Mouse (Mus musculus): Measurements from ENCODE around the gene Creb3l2. TPM values are rescaled to one million over a fixed set of nuclear protein-coding genes. Genes with fewer than 3 reads are reported as not detected.

Creb3l2 gene
- polyA plus RNA-seq, 2 experiments from 2014 or later, result 3.2 to 3.3 TPM

DNA sequence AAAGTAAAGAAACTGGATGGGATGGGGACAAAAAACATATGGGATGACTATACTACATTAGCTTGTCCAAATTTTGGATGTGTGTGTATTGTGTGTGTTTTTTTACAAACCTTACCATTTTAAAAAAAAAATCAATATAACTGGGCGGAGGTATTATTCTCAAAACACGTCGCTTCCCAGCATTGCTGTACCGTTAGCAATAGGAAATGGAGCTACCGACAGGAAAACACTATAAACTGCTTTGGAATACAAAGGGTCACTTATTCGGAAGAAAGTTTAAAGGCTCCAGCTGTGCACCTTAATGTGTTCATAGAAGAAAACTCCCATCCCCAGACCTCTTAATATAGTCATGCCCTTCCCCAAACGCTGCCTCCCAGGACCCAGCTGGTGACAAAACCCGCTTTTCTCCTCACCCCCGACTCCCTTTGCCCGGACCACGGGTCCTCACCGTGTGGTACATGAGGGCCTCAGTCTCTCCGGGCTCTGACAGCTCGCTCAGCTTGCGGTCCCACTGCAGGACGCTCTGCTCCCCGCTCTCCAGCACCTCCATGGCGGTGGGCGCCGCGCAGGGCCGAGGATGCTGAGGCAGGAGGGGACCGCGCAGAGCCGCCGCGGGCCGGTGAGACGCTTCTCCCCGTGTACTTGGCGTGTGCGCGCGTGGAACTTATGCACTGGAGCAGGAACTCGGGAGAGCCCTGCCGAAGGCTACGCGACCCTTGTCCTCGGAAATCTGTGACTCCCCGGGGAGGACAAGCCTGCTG is 515 bp downstream of the Creb3l2 start:
- peak; percentile 18 for ATAC-seq

DNA sequence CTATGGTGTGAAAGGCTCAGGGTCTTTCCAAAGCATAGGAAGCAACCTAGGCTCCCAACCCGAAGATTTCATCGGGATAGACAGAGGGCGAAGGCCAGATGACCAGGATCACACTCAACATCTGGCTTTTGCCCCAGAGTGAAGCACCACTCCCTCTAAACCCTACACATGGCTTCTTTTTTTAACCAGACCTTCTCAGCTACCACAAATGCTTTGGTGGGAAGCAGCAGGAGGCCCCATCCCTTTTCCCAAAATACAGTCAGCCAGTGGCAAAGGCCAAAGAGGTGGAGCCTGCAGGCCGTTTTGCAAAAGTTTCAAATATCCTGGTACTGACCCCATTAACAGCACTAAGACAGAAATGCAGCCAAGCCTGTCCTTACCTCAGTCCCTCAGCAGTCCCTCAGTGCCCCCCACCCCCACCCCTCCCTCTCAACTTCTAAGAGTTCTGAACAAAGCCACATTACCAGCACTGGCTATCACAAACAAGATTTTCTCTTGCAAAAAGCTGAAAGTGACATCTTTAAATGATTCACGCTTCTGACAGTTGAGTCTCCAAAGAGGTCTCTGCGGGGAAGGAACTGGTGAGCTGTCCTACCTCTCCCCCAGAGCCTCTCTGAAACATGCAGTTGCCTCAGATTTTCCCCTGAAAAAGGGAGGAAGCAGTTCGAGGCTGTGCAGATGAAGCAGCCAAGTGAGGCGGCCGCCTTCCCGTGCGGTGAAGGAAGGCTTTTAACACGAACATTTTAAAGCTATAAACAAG is 1.3 kb downstream of the Creb3l2 start:
- no peak for ATAC-seq

DNA sequence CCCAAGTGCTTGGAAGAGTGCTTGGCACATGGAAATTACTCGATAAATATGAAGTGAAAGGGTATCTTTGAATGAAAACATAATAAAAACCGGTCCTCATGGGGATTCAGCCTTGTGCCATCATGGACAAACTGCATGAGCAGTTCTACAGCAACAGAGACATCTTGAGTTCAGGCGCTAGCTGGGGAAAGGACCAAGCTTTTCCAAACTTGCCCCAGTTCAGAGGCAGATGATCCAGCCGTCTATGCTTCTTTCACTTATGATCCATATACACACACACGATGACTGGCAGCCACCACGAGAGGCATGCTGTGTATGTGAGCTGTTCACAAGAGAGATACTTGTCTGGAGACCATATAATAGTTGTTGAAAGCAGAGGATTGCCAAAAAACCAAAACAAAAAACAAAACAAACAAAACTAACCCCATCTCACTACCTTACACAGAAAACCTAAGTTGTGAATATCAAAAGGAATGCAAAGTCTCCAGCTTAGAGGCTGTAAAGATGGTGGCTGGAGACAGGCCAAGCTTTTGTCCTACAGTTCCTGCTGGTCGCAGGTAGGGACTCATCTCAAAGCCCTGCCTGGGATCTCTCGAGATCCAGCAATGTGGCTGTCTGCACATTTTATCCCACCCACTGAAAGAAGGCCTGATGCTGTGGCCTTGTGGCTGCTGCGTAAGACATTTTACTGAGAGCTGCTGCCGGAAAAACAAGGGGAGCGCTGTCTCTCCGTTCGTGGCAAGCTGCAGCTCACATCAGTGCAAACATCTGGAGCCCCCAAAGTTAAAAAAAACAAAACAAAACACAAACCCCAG is 2.1 kb downstream of the Creb3l2 start:
- ATAC-seq, result no peak

DNA sequence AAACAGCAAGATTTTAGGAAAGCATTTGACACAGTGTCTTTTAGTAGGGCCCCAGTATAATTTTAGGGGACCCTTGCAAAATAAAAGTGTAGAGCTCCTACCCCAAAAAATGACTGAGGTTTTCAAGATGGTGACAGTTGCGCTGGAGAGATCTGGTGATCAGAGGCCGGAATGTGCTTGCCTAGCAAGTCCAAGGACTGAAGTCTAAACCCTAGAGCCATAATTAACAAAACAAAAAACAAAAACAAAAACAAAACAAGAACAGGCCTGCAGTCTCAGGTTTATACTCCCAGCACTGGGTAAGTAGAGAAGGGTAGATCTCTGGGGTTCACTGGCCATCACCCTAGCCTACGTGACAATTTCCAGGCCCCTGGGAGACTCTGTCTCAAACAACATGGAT is 3.4 kb downstream of the Creb3l2 start:
- no peak for ATAC-seq

DNA sequence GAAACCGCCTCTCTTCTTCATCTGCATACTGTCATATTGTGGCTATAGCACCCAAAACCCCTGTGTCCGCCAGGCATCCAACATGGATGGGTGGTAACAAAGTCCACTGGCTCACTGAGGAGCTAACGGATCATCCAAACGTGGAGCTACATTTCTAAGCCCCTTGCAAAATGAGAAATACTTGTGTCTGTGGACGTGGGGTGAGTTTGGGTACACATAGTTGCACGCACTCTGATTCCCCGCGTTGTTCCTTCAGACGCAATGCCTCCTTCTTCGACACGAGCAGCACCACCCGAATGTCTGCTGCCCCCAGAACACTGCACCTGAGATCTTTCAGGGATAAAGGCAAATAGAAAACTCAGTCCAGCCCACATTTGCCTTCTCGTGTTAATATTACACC is 4.9 kb downstream of the Creb3l2 start:
- ATAC-seq, result no peak

DNA sequence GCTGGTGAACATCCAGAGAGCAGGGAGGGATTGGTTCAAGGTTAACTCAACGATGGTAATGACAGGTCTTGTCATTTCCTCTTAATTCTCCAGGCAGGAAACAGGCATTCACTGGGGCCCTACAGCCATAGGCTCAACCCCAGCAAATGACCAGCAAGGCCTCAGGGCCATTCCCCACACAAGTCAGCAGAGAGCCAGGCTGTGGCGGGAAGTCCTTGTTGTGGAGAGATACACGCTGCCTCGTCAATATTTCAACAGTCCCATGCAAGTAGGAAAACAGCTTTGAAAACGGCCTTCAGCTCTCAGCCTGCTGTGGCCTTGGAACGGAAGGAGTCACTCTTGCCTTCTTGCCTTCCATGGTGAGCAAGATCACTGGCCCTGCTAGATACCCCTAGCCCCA is 6.6 kb downstream of the Creb3l2 start:
- no peak for ATAC-seq

DNA sequence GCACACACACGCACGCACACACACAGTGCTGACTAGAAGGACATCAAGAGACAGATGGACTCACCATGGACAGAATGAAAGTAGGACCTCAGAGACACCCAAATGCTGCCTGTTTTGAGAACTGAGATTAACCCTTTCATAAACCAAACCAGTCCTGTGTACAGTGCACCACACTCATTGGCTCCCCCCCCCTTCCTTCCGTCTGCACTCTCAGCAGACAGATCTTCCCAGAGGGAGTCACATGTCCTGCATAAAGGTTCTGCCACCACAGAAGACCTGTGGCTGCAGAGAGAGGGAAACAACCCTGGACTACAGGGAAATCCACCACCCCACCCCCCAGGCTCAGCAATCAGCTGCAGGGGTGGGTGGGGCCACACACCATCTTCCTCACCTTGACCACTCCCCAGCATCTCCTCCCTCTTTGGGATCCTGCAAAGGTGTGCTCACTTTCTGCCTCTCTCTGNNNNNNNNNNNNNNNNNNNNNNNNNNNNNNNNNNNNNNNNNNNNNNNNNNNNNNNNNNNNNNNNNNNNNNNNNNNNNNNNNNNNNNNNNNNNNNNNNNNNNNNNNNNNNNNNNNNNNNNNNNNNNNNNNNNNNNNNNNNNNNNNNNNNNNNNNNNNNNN is 12.0 kb downstream of the Creb3l2 start:
- ATAC-seq, result no peak

GRCm38 (mm10) chr6:37428947-37429346 is 13.0 kb downstream of the Creb3l2 start:
- ATAC-seq, result no peak

- ATAC-seq, result no peak
Observed at GRCm38 (mm10) chr6:37428044-37428443, 13.9 kb downstream of the Creb3l2 start.

DNA sequence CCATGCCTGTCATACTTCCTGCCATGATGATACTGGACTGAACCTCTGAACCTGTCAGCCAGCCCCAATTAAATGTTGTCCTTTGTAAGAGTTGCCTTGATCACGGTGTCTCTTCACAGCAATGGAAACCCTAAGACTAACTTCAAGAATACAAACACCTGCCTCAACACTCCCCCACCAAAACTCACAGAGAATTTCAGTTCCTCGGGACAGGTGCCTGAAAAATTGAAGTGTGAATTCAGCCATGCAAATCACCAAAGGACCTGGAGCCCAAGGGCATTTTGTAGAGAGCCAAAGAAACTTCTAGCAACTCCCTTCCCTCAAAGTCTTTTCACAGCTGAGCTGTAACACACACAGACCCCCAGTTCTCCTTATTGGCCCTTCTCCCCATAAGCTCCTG is 15.3 kb downstream of the Creb3l2 start:
- no peak for ATAC-seq

DNA sequence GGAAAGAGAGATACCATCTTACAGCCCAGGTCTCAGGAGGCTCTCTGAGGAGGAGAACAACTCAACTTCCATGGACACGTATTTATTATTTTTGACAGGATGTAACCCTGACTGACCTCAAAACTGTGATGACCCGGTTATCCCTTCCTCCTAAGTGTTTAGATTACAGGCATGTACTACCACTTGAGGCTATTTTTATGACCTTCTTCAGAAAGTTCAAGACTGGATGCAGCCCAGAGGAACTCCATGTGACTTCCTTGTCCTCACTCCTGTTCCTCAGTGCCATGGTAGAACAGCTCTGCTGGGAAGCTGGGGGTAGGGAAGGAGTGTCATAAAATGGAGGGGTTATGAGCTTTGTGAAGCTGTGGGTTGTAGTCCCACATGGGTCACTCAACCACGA is 16.1 kb downstream of the Creb3l2 start:
- no peak for ATAC-seq

- ATAC-seq, result no peak
Observed at GRCm38 (mm10) chr6:37425075-37425474, 16.9 kb downstream of the Creb3l2 start.

DNA sequence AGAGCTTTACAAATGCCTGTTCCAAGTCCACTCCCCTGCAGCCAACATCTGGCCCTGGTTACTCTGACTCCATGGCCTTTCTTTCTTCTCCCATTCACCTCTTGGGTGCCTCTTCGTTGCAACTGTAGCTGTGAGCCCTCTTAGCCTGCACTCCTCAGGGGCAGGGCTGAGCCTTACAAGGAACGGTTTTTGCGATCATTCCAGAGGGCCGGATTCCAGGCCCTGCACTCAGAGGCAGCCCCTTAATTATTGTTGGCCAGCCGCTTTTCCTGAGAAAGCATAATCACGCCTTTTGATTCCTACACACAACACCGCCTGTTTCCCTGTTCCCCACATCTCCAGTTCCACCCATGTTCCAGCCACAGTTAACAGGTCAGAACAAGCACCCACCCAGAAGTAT is 17.6 kb downstream of the Creb3l2 start:
- ATAC-seq, result no peak

GRCm38 (mm10) chr6:37423386-37423785 is 18.6 kb downstream of the Creb3l2 start:
- ATAC-seq, result no peak

GRCm38 (mm10) chr6:37421124-37421523 is 20.8 kb downstream of the Creb3l2 start:
- ATAC-seq, result no peak

DNA sequence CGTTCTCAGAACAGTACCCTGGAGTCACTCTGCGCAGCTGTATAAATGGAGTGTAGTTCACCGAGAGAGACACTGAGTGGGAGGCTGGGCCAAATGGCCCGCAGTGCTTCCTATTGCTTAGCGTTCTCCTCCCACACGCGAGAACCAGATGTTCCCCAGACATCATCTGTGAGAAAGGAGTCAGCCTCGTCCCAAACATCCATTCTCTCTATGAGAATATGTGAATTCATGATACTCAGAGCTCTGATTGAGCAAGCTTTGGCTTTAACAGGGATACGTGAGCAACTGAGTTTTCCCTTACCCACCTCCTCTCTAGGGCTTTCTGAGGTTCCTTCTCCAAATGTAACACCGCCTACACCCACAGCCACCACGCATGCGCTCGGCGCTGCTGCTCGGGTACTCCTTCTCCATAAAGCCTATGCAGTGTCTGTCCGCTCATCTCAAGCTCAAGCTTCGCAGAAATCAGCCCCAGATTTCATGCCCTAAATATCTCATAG is 22.5 kb downstream of the Creb3l2 start:
- peak; percentile 66 for ATAC-seq

DNA sequence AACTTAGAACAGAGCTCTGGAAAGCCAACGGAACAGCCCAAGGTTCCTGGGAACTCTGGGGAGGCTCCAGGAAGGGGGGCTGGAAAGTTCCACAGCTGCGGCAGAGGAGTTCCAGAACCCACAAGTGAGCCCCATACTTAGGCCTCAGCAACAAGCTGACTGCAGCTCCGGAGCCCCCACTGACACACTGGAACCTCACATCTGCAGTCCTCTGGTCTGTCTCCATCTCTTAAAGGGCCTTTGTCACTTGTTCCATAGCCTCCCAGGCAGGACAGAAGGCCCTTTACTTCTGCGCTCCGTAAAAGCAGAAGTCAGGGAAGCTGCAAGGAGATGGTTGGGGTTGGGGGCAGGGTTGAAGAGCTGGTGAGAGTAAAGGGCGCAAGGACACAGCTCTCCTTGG is 23.0 kb downstream of the Creb3l2 start:
- no peak for ATAC-seq

- ATAC-seq, result no peak
Observed at GRCm38 (mm10) chr6:37416743-37417142, 25.2 kb downstream of the Creb3l2 start.

- ATAC-seq, result no peak
Observed at GRCm38 (mm10) chr6:37415505-37415904, 26.4 kb downstream of the Creb3l2 start.

GRCm38 (mm10) chr6:37415034-37415433 is 26.9 kb downstream of the Creb3l2 start:
- no peak for ATAC-seq

DNA sequence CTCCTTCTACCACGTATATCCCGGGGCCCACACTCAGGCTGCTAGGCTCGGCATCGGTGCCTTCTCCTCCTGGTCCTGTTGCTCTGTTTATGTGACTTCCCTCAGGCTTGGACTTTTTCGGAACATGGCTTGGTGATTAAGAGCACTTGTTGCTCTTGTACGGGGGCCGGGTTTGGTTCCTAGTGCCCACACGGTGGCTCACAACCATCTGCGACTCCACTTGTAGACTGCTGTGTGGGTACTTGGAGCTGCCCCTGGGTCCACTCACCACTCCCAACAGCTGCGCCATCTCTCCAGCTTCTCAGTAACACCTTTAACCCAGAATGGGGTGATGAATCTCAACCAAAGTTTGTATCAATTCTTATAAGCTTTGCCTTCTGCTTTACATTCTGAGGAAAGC is 27.4 kb downstream of the Creb3l2 start:
- ATAC-seq, result no peak

DNA sequence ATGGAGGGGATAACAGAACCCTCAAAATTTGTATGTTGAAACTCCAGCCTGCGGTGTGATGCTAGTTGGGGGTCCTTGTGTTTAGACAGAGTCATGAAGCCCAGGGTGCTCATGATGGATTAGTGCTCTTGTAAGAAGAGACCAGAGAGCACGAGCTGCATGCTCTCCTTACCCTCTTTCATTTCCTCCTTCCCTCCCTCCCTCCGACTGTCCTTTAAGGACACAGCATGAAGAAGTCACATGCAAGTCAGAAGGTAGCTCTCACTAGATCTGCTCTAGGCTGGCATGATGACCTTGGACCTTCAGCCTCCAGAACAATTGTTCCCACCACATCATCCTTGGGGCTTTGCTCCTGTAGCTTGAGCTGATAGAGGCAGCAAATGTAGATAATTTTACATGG is 30.2 kb downstream of the Creb3l2 start:
- no peak for ATAC-seq

GRCm38 (mm10) chr6:37409829-37410228 is 32.1 kb downstream of the Creb3l2 start:
- ATAC-seq, result no peak

All from CD4-positive, CD25-positive, alpha-beta regulatory T cell, adult 4 months (primary cell).